Mouse (Mus musculus): Measurements from ENCODE around the gene Rflna.
A peak's percentile ranks its signal among the peaks of the same experiment; 100 is the strongest.

Rflna gene

DNA sequence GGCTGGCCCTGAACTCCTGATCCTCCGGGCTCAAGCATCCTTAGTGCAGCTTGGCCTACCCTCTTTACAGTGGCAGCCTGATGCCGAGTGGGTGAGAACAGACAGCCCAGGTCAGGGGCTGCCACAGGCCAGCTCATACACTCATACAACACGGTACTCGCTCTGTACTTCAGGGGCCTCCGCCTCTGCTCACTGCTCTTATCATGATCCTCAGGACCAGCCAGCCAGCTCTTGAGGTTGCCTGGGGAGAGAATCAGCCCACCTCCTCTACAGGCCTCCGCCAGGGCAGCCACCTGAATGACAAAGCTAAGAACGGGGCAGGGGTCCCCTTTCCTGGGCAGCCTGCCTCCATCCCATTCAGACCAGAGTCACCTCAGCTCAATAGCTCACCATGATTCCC, 50.6 kb downstream of the Rflna start:
- no peak for DNase-seq

DNA sequence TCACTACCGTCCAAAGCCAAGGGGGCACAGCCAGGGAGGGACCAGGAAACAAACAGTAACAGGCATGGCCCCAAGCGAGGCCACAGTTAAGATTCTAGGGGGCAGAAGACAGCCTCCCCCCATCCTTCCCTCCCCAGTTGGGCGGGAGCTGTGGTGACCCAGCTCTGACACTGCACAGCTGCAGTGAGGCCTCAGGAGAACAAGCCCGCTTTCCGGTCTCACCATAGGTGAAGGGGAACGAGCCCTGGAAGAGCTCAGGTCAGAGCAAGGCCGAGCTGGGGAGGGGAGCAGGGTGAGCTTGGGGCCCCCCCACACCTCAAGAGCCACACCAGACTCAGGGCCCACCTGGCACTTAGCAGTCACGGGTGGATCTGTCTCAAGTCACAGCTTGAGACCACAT, 52.9 kb downstream of the Rflna start:
- DNase-seq: no peak

DNA sequence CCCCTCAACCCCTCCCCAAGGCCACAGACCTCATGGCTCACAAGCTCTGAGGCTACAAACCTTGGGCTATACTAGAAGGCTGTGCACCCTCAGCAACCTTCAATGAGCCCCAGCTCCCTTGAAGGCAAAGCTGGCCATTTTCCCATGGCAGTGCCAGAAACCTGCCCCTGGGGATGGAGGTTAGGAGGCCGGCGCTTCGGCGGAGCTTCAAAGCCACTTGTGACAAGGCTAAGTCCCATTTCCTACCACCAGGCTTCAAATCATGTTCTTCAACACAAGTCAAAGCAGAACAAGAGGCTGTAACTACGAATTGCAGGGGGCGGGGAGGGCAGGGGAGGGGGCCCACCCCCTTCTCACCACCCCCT, 53.3 kb downstream of the Rflna start:
- DNase-seq: no peak

DNA sequence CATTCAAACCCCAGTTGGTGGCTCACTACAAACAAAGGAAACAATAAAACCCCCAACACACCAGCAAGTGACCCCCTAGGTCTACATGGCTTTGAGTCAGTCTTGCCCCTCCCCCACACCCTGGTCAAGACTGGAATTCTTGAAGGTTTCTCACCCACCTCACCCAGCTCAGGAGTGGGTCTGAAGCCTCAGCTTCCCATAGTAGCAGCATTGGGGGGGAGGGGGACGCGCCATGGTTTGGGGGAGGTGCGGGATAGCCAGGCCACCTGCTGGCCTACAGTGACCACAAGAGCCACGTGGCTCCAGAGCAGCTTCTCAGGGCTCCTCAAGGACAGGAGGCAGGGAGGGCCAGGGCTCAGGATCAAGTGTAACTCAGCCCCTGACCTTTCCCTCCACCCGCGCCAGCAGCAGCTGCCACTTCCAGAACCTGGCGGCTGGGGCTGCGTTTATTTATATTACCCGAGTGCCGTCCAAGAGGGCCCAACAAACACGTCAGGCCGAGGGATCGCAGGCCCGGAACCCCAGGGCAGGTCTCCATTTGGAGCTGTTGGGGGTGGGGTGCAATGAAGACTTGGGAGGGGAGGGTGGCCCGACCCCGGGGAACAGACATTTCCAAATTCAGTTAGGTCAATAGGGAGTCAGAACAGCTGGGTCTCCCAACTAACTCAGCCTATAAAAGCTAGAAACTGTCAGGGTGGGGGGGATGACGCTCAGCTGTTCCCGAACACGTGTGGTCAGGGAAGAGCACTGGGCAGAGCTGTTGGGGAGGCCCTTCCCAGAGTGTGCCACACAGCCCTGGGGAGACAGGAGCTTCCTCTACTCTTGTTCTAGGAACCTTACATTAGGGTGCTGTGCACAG, 53.9 kb downstream of the Rflna start:
- DNase-seq: peak; percentile 52 to 86

- DNase-seq: peak in 1 of 2 experiments; percentile 23
Measured at GRCm38 (mm10) chr5:125057555-125058266, 54.7 kb downstream of the Rflna start.

GRCm38 (mm10) chr5:125058267-125058668, 55.2 kb downstream of the Rflna start:
- DNase-seq: peak; percentile 77 to 92

Measured in kidney, postnatal 25 days (tissue).